Mouse (Mus musculus) midbrain, postnatal 0 days (tissue): ENCODE measurements around the gene Far1. TPM values are rescaled to one million over a fixed set of nuclear protein-coding genes. Genes with fewer than 3 reads are reported as not detected.

ENCODE experiments used
- ATAC-seq: fragments of 200-750 bp; cut with Nextera tagmentation; 2 replicates; pipeline ENCODE4 v1.8.0; 2017; ENCODE audit warnings: moderate number of reproducible peaks, mild to moderate bottlenecking, moderate TSS enrichment, moderate library complexity; ENCODE audit not compliant: low FRiP score
- DNase-seq: peaks from one replicate; pipeline ENCODE4 v3.0.0-alpha.2; 2015; ENCODE audit warnings: low spot score
- H3K27ac ChIP-seq: fragments of 300-500 bp; sonication (generic); 2 replicates; pipeline ENCODE4 v1.5.1; 2014; ENCODE audit warnings: low read depth, mild to moderate bottlenecking, low read length, mixed read lengths
- H3K27me3 ChIP-seq: fragments of 300-500 bp; sonication (generic); 2 replicates; pipeline ENCODE4 v1.6.1; 2014; ENCODE audit warnings: low read length, control low read depth, mixed read lengths; ENCODE audit not compliant: insufficient read depth
- H3K36me3 ChIP-seq: fragments of 300-500 bp; sonication (generic); 2 replicates; pipeline ENCODE4 v1.6.1; 2014; ENCODE audit warnings: low read length, control low read depth, mixed read lengths; ENCODE audit not compliant: insufficient read depth
- H3K4me1 ChIP-seq: fragments of 300-500 bp; sonication (generic); 2 replicates; pipeline ENCODE4 v1.6.1; 2014; ENCODE audit warnings: mild to moderate bottlenecking, control low read depth, antibody characterized with exemption, low read length, mixed read lengths; ENCODE audit not compliant: insufficient read depth
- H3K4me2 ChIP-seq: fragments of 300-500 bp; sonication (generic); 2 replicates; pipeline ENCODE4 v1.6.1; 2014; ENCODE audit warnings: low read depth, mild to moderate bottlenecking, low read length, mixed read lengths; ENCODE audit not compliant: poor library complexity, severe bottlenecking
- H3K4me3 ChIP-seq: fragments of 300-500 bp; sonication (generic); 2 replicates; pipeline ENCODE4 v1.5.1; 2014; ENCODE audit warnings: low read depth, mild to moderate bottlenecking, low read length, moderate library complexity
- H3K9ac ChIP-seq: fragments of 300-500 bp; sonication (generic); replicated peaks from 2 replicates; pipeline ENCODE4 v1.6.1; 2014; ENCODE audit warnings: mild to moderate bottlenecking, low read length, moderate library complexity, mixed read lengths; ENCODE audit not compliant: poor library complexity, severe bottlenecking
- H3K9me3 ChIP-seq: fragments of 300-500 bp; sonication (generic); 2 replicates; pipeline ENCODE4 v1.6.1; 2016; ENCODE audit warnings: low read length, control low read depth
- CTCF ChIP-seq: IDR thresholded peaks from 2 replicates; pipeline ENCODE4 v1.5.1; 2016; ENCODE audit warnings: antibody characterized with exemption, mild to moderate bottlenecking
- WGBS: fragments of 180-500 bp; shearing (Covaris S2); extraction: QIAGEN DNeasy Blood & Tissue Kit; methylation state at CpG from one replicate; pipeline ENCODE4 v1.1.7; 2014; 5-methylcytosine and 5-hydroxymethylcytosine counted together
- polyA plus RNA-seq: library from polyadenylated mRNA; unstranded; fragments of >200 nt; fragmentation: Nextera tagmentation; extraction: Ambion mirVana; gene quantifications from 2 replicates; pipeline ENCODE4 v1.2.1, GENCODE M21; 2015
- total RNA-seq: library from RNA; depleted of rRNA; stranded (reverse); fragments of >200 nt; gene quantifications from 2 replicates; pipeline ENCODE4 v1.2.3, GENCODE M21; 2014

The Far1 gene
- total and polyA plus RNA-seq, 2 experiments from 2014 or later = 47.0 to 70.8 TPM

DNA sequence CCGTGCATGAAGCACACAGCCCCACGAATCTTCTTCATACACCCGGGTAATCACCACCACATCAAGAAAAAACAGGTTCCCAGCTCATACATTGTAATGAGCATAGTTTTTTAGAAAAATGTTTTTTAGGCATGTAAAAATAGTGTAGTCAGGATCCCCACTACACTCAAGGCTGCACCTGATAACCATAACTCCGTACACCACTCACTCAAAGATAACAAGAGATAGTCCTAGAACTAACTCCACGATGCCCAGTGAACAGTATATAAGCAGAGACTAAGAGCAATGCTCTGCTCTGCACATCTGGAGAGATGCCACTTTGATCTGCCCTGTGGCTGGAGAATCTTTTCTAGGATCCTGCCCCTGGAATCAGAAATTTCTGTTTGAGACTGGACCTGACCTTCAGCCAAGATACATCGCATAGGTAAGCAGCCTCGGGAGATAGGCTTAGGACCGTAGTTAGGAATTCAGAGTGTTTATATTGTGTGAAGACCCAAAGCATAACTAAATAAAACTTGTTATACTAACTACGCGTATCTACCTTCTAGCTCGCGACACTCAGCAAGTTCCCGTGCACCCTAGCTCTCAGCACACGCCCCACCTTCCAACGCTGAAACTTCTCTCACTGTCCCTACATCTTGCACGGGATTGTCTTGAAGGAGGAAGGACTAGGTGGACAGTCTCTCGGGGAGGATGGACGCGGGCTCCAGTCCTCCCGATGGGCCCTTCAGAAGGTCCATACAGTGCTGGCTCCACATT, 928 bp upstream of the Far1 start:
- no peak for TF ChIP-seq CTCF
- peak overlapping the region; percentile 95 for H3K4me2 ChIP-seq
- WGBS = 15% methylated on average over 20 of the region's 20 CpGs
- no peaks in the 10 kb centered on the region for H3K36me3 ChIP-seq
- peaks cover 2% of the 10 kb centered on the region; the same call in 1 of the 2 replicates for H3K4me1 ChIP-seq
- H3K4me3 ChIP-seq = peak overlapping the region; percentile 100
- H3K9ac ChIP-seq = peak overlapping the region; percentile 69
- peak overlapping the region; percentile 51; the same call in 1 of the 2 replicates for H3K27ac ChIP-seq
- no peaks in the 10 kb centered on the region for H3K27me3 ChIP-seq
- H3K9me3 ChIP-seq = no peaks in the 10 kb centered on the region
- ATAC-seq = no peak
- no peak for DNase-seq

GRCm38 (mm10) chr7:113513963-113514649, 472 bp downstream of the Far1 start:
- Histone ChIP-seq H3K4me3 (peak overlapping the region; percentile 100), H3K9ac (peak overlapping the region; percentile 97), H3K9me3 (no peaks in the 10 kb centered on the region), H3K4me2 (peak overlapping the region; percentile 95), H3K27me3 (no peaks in the 10 kb centered on the region), H3K27ac (peak overlapping the region; percentile 85), H3K36me3 (no peaks in the 10 kb centered on the region), H3K4me1 (peaks cover 2% of the 10 kb centered on the region; the same call in 1 of the 2 replicates)
- DNase-seq (peak; percentile 22), ATAC-seq (peak; percentile 69)
- WGBS = 2% methylated on average over 45 of the region's 45 CpGs
- no peak for TF ChIP-seq CTCF

DNA sequence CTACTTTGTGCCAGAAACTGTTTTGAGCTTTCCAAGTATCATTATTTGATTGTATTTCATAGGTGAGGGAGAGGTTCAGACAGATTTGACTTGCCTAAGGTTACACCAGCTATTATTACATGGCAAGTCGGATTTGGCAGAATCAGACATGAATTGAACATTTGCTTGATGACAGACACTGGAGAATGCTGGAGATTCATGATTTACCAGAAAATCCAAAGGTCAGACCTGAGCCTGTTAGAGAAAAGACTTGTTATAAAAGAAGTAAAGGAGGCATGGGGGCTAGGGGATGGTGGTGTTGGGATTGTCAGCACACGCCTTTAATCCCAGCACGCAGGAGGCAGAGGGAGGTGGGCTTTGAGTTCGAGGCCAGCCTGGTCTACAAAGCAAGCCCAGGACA, 2.2 kb downstream of the Far1 start:
- no peaks in the 10 kb centered on the region for H3K9me3 ChIP-seq
- H3K27ac ChIP-seq = no peak overlapping the region
- DNase-seq (no peak), ATAC-seq (no peak)
- H3K4me1 ChIP-seq = peaks cover 2% of the 10 kb centered on the region; the same call in 1 of the 2 replicates
- no peak overlapping the region for H3K9ac ChIP-seq
- TF ChIP-seq CTCF = no peak
- WGBS = 84% methylated on average over 4 of the region's 4 CpGs
- no peak overlapping the region for H3K4me2 ChIP-seq
- no peak overlapping the region for H3K4me3 ChIP-seq
- no peaks in the 10 kb centered on the region for H3K36me3 ChIP-seq
- H3K27me3 ChIP-seq = no peaks in the 10 kb centered on the region

DNA sequence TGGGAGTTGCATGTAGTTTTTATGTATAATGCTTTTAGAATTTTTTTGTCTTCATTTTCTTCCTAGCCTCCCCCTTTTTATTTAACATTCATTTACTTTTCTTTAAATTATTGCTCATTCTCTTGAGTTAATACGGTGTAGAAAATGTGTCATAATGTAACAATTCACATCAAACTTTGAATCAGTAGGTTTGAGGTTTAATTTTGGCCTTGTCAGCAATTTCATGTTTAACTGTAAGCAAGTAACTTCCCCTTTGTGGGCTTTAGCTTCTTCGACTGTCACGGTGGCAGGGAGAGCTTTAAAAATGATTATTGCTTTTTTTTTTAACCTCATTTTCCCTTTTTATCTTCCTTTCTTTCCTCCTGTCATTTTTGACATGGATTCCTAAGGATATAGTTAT, 4.8 kb downstream of the Far1 start:
- H3K9me3 ChIP-seq = no peaks in the 10 kb centered on the region
- 71% methylated on average over 3 of the region's 3 CpGs for WGBS
- ATAC-seq = no peak

DNA sequence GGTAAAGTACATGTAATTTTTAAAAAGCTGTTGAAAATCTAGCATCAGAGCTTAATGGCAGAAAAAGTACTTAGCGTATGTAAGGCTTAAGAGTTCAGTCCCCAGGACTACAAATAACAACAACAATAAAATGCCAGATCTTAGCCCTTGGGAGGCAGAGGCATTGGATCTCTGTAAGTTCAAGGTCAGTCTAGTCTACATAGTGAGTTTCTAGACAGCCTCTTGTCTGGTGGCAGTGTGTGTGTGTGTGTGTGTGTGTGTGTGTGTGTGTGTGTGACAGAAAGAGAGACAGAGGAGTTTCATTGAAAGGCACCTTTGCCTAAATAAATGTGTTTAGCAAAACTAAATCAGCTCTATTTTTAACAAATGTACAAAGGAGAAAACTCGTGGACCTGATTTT, 5.3 kb downstream of the Far1 start:
- Histone ChIP-seq H3K4me2 (no peak overlapping the region), H3K4me3 (no peak overlapping the region), H3K36me3 (no peaks in the 10 kb centered on the region), H3K4me1 (peaks cover 2% of the 10 kb centered on the region; the same call in 1 of the 2 replicates), H3K27ac (no peak overlapping the region), H3K9me3 (no peaks in the 10 kb centered on the region), H3K27me3 (no peaks in the 10 kb centered on the region), H3K9ac (no peak overlapping the region)
- no peak for ATAC-seq
- 91% methylated on average over 2 of the region's 2 CpGs for WGBS
- DNase-seq = no peak
- TF ChIP-seq CTCF = no peak

More for the DNA sequence above, 4.8 kb downstream of the Far1 start:
- Histone ChIP-seq H3K4me2 (no peak overlapping the region), H3K36me3 (no peaks in the 10 kb centered on the region), H3K9ac (no peak overlapping the region), H3K4me3 (no peak overlapping the region), H3K27me3 (no peaks in the 10 kb centered on the region), H3K27ac (no peak overlapping the region), H3K4me1 (peaks cover 2% of the 10 kb centered on the region; the same call in 1 of the 2 replicates)
- TF ChIP-seq CTCF = no peak
- DNase-seq = no peak

GRCm38 (mm10) chr7:113543158-113543557, 29.5 kb downstream of the Far1 start:
- Histone ChIP-seq H3K9ac (no peak overlapping the region), H3K4me2 (no peak overlapping the region), H3K27ac (no peak overlapping the region), H3K4me1 (no peaks in the 10 kb centered on the region), H3K9me3 (no peaks in the 10 kb centered on the region), H3K4me3 (no peak overlapping the region), H3K27me3 (no peaks in the 10 kb centered on the region), H3K36me3 (peaks cover 3% of the 10 kb centered on the region; the same call in 1 of the 2 replicates)
- TF ChIP-seq CTCF = no peak
- ATAC-seq (no peak), DNase-seq (no peak)
- WGBS = 48% methylated on average over 1 of the region's 1 CpGs
